Mouse (Mus musculus): ENCODE results near the gene A3galt2. TPM values are rescaled to one million over a fixed set of nuclear protein-coding genes. Genes with fewer than 3 reads are reported as not detected.

The A3galt2 gene
- polyA plus RNA-seq, 1 experiment from 2014 or later = 0.02 TPM

DNA sequence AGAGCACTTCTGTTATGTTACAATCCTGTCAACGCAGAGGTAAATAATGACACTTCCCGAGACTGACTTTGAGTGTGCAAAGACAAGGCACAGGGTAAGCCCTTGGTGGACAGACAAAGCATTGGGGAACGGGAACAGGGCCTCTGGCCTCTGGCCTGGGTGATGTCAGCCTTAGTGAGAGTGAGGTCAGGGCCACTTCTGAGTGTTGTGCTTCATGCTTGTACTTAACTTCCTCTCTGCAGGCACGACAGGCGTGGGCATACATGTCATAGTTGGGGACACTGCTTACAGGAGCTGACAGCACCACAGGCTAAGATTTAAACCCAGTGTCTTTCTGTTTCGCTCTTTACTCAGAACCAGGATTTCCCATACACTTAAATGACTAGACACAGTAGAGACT lies 21.7 kb upstream of the A3galt2 start:
- H3K4me3 ChIP-seq (ENCODE audit: low read depth, low read length) = no peak overlapping the region
- H3K9me3 ChIP-seq (replicated peaks; ENCODE audit: control insufficient read depth, low read length) = no peaks in the 10 kb centered on the region
- 0 out of 2 replicates have a peak, but pooled peaks cover 3% of the 10 kb centered on the region for H3K36me3 ChIP-seq (ENCODE audit: control insufficient read depth, insufficient read depth)
- ATAC-seq (ENCODE audit: low read depth) = no peak
- H3K27me3 ChIP-seq (ENCODE audit: control insufficient read depth, insufficient read depth, low read depth, low read length) = no peaks in the 10 kb centered on the region
- H3K4me2 ChIP-seq (ENCODE audit: low read depth, low read length) = no peak overlapping the region
- WGBS (ENCODE audit: insufficient replicate concordance) = 49% methylated on average over 6 of the region's 6 CpGs
- H3K9ac ChIP-seq (ENCODE audit: low read depth, low read length) = no peak overlapping the region
- peaks cover 50% of the 10 kb centered on the region for H3K4me1 ChIP-seq (ENCODE audit: control insufficient read depth, low read depth, low read length)
- peak overlapping the region; percentile 53 for H3K27ac ChIP-seq (ENCODE audit: low read length)

- Histone ChIP-seq H3K4me1 (ENCODE audit: control insufficient read depth, low read depth, low read length) (peaks cover 43% of the 10 kb centered on the region), H3K9ac (ENCODE audit: low read depth, low read length) (no peak overlapping the region), H3K27me3 (ENCODE audit: control insufficient read depth, insufficient read depth, low read depth, low read length) (no peaks in the 10 kb centered on the region), H3K9me3 (replicated peaks; ENCODE audit: control insufficient read depth, low read length) (no peaks in the 10 kb centered on the region), H3K27ac (ENCODE audit: low read length) (peak overlapping the region; percentile 53), H3K4me3 (ENCODE audit: low read depth, low read length) (no peak overlapping the region), H3K36me3 (ENCODE audit: control insufficient read depth, insufficient read depth) (0 out of 2 replicates have a peak, but pooled peaks cover 3% of the 10 kb centered on the region), H3K4me2 (ENCODE audit: low read depth, low read length) (no peak overlapping the region)
- peak; percentile 88 for ATAC-seq (ENCODE audit: low read depth)
- WGBS (ENCODE audit: insufficient replicate concordance) = 56% methylated on average over 5 of the region's 5 CpGs
Measured at GRCm38 (mm10) chr4:128734217-128734616, 20.9 kb upstream of the A3galt2 start.

- 72% methylated on average over 18 of the region's 18 CpGs for WGBS (ENCODE audit: insufficient replicate concordance)
- H3K9ac ChIP-seq (ENCODE audit: low read depth, low read length) = no peak overlapping the region
Measured at GRCm38 (mm10) chr4:128734721-128735671, 20.2 kb upstream of the A3galt2 start.

DNA sequence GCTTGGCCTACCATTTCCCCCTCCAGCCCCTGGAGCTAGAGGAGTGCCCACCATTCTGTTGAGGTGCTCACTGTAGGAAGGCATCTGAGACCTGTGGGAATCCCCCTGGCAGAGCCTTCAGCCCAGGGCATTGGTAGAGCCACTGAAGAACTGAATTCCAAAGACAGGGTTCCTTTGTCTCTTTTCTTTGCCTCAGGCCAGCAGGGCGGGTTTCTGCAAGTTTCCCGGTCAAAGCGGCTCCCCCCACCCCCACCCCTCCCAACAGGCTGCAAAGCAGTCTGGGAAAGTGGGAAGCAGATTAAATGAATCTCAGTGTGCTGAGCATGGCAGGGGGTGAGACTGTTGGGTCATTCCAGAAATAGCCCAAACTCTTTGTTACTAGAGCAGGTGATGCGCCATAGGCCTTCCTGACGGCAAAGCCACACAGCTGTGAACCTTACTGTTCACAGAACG lies 18.0 kb upstream of the A3galt2 start:
- H3K27me3 ChIP-seq (ENCODE audit: control insufficient read depth, insufficient read depth, low read depth, low read length) = no peaks in the 10 kb centered on the region
- H3K4me2 ChIP-seq (ENCODE audit: low read depth, low read length) = no peak overlapping the region
- H3K9ac ChIP-seq (ENCODE audit: low read depth, low read length) = no peak overlapping the region
- 72% methylated on average over 6 of the region's 6 CpGs for WGBS (ENCODE audit: insufficient replicate concordance)
- H3K9me3 ChIP-seq (replicated peaks; ENCODE audit: control insufficient read depth, low read length) = no peaks in the 10 kb centered on the region
- H3K4me3 ChIP-seq (ENCODE audit: low read depth, low read length) = no peak overlapping the region
- no peak overlapping the region for H3K27ac ChIP-seq (ENCODE audit: low read length)
- H3K4me1 ChIP-seq (ENCODE audit: control insufficient read depth, low read depth, low read length) = peaks cover 29% of the 10 kb centered on the region
- no peaks in the 10 kb centered on the region for H3K36me3 ChIP-seq (ENCODE audit: control insufficient read depth, insufficient read depth)
- ATAC-seq (ENCODE audit: low read depth) = no peak

More at GRCm38 (mm10) chr4:128734721-128735671, 20.2 kb upstream of the A3galt2 start:
- ATAC-seq (ENCODE audit: low read depth) = no peak
- H3K4me3 ChIP-seq (ENCODE audit: low read depth, low read length) = no peak overlapping the region
- no peak overlapping the region for H3K4me2 ChIP-seq (ENCODE audit: low read depth, low read length)
- peak overlapping the region; percentile 10; the same call in 1 of the 2 replicates for H3K27ac ChIP-seq (ENCODE audit: low read length)
- peaks cover 35% of the 10 kb centered on the region for H3K4me1 ChIP-seq (ENCODE audit: control insufficient read depth, low read depth, low read length)
- 0 out of 2 replicates have a peak, but pooled peaks cover 3% of the 10 kb centered on the region for H3K36me3 ChIP-seq (ENCODE audit: control insufficient read depth, insufficient read depth)
- H3K9me3 ChIP-seq (replicated peaks; ENCODE audit: control insufficient read depth, low read length) = no peaks in the 10 kb centered on the region
- no peaks in the 10 kb centered on the region for H3K27me3 ChIP-seq (ENCODE audit: control insufficient read depth, insufficient read depth, low read depth, low read length)

DNA sequence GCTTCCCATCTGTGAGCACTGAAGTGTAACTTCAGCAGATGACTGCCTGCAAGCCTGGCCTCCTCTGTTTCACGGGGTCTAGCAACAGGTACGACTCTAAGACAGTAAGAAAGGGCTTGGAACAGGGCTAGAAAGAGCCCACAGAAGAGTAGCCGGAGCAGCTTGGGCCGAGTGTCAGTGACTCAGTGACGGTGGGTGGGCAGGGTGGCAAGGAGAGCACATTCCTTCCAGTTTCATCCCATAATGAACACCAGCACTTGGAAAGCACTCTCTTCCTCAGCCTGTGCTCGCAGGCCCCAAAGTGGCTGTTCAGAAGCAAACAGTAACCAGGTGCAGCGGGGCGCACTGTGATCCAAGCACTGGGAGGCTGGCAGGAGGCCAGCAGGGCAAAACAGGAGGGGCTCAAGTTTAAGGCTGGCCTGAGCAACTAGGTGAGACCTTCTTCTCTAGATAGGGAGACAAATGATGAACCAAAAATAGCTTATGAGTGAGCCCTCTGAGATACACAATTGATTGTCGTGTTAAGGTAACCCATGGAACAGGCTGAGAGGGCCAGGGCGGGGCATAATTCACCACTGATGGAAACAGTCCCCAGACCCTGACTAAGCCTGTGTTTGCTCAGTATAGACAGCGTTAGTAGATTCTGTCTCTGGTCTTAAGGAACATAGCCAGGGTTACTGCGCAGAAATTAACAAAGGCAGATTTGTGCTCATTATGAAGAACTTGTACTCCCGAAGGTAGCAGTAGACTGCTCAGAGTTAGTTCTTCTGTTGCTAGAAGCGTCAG lies 17.1 kb upstream of the A3galt2 start:
- Histone ChIP-seq H3K4me3 (ENCODE audit: low read depth, low read length) (no peak overlapping the region), H3K9ac (ENCODE audit: low read depth, low read length) (no peak overlapping the region), H3K4me2 (ENCODE audit: low read depth, low read length) (no peak overlapping the region), H3K36me3 (ENCODE audit: control insufficient read depth, insufficient read depth) (no peaks in the 10 kb centered on the region), H3K4me1 (ENCODE audit: control insufficient read depth, low read depth, low read length) (peaks cover 29% of the 10 kb centered on the region), H3K27ac (ENCODE audit: low read length) (no peak overlapping the region), H3K9me3 (replicated peaks; ENCODE audit: control insufficient read depth, low read length) (no peaks in the 10 kb centered on the region), H3K27me3 (ENCODE audit: control insufficient read depth, insufficient read depth, low read depth, low read length) (no peaks in the 10 kb centered on the region)
- ATAC-seq (ENCODE audit: low read depth) = no peak
- 82% methylated on average over 14 of the region's 14 CpGs for WGBS (ENCODE audit: insufficient replicate concordance)

- Histone ChIP-seq H3K4me3 (ENCODE audit: low read depth, low read length) (no peak overlapping the region), H3K4me2 (ENCODE audit: low read depth, low read length) (no peak overlapping the region), H3K4me1 (ENCODE audit: control insufficient read depth, low read depth, low read length) (peaks cover 6% of the 10 kb centered on the region; the same call in 1 of the 2 replicates), H3K27ac (ENCODE audit: low read length) (no peak overlapping the region), H3K36me3 (ENCODE audit: control insufficient read depth, insufficient read depth) (peaks cover 9% of the 10 kb centered on the region), H3K27me3 (ENCODE audit: control insufficient read depth, insufficient read depth, low read depth, low read length) (no peaks in the 10 kb centered on the region), H3K9me3 (replicated peaks; ENCODE audit: control insufficient read depth, low read length) (no peaks in the 10 kb centered on the region), H3K9ac (ENCODE audit: low read depth, low read length) (no peak overlapping the region)
- no peak for ATAC-seq (ENCODE audit: low read depth)
- 27% methylated on average over 1 of the region's 1 CpGs for WGBS (ENCODE audit: insufficient replicate concordance)
Measured at GRCm38 (mm10) chr4:128740878-128741277, 14.3 kb upstream of the A3galt2 start.

DNA sequence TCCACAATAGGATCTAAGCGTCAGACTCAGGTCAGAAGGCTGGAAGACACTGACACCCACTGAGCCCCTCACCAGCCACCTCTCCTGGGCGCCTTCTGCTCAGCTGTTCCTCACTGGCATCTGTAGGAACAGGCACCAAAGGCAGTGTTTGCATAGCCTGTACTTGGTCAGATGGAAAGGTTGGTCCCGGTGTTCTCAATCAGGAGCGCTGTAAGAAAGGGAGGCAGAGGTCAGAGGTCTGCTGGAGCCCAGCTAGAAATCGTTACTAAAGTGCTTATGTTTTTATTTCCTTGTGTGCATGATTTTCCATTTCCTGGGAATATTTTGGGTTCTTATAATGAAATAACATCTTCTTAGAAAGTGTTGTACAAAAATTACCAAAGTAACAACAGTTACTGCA lies 13.3 kb upstream of the A3galt2 start:
- no peak overlapping the region for H3K4me3 ChIP-seq (ENCODE audit: low read depth, low read length)
- no peak overlapping the region for H3K9ac ChIP-seq (ENCODE audit: low read depth, low read length)
- H3K9me3 ChIP-seq (replicated peaks; ENCODE audit: control insufficient read depth, low read length) = no peaks in the 10 kb centered on the region
- H3K27me3 ChIP-seq (ENCODE audit: control insufficient read depth, insufficient read depth, low read depth, low read length) = no peaks in the 10 kb centered on the region
- peaks cover 5% of the 10 kb centered on the region; the same call in 1 of the 2 replicates for H3K4me1 ChIP-seq (ENCODE audit: control insufficient read depth, low read depth, low read length)
- no peak overlapping the region for H3K27ac ChIP-seq (ENCODE audit: low read length)
- ATAC-seq (ENCODE audit: low read depth) = no peak
- no peak overlapping the region for H3K4me2 ChIP-seq (ENCODE audit: low read depth, low read length)
- WGBS (ENCODE audit: insufficient replicate concordance) = 63% methylated on average over 5 of the region's 5 CpGs
- H3K36me3 ChIP-seq (ENCODE audit: control insufficient read depth, insufficient read depth) = peaks cover 11% of the 10 kb centered on the region

DNA sequence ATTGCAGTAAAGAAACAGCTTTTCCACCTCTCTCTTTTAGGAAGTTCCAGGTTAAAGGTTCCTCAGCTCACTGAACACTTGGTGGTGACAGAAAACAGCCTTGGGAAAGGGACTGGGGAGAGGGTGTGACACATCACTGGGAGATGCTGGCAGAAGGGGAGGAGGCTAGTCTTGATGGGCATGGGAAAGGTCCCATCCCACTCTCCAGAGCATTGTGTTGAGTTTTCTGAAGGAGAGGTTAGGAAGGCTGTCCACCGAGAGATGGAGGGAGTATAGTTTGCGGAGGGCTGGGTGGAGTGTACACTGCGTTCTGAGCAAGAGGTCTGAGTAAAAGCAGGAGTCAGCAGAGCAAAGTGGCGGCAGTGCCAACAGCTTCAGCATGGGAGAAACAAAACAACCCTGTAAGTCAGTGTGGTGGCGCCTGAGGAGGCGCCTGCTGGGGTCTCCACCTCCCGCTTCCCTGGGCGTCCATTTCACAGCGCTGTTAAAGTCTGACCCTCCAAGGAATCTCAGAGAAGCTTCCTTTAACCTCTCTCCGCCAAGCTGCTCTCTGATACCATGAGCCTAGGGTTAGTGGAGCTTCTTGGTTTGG lies 12.7 kb upstream of the A3galt2 start:
- Histone ChIP-seq H3K4me2 (ENCODE audit: low read depth, low read length) (no peak overlapping the region), H3K27me3 (ENCODE audit: control insufficient read depth, insufficient read depth, low read depth, low read length) (no peaks in the 10 kb centered on the region), H3K9me3 (replicated peaks; ENCODE audit: control insufficient read depth, low read length) (no peaks in the 10 kb centered on the region), H3K36me3 (ENCODE audit: control insufficient read depth, insufficient read depth) (peaks cover 17% of the 10 kb centered on the region), H3K27ac (ENCODE audit: low read length) (no peak overlapping the region), H3K9ac (ENCODE audit: low read depth, low read length) (no peak overlapping the region), H3K4me1 (ENCODE audit: control insufficient read depth, low read depth, low read length) (no peaks in the 10 kb centered on the region; the same call in 1 of the 2 replicates), H3K4me3 (ENCODE audit: low read depth, low read length) (no peak overlapping the region)
- 80% methylated on average over 10 of the region's 10 CpGs for WGBS (ENCODE audit: insufficient replicate concordance)
- no peak for ATAC-seq (ENCODE audit: low read depth)
